Mouse (Mus musculus) ES-E14 (cell line): Measurements from ENCODE around the gene Alcam. TPM values are rescaled to one million over a fixed set of nuclear protein-coding genes. Genes with fewer than 3 reads are reported as not detected.

Experiments
- DNase-seq: peaks from one replicate; pipeline ENCODE4 v3.0.0-alpha.2; 2013; ENCODE audit warnings: low read depth, low spot score
- H3K27ac ChIP-seq: 2 replicates; pipeline ENCODE4 v1.5.1; 2012; ENCODE audit warnings: low read depth, mild to moderate bottlenecking, low read length, moderate library complexity, mixed read lengths; ENCODE audit not compliant: poor library complexity, insufficient read depth, severe bottlenecking
- H3K36me3 ChIP-seq: 2 replicates; pipeline ENCODE4 v1.6.1; 2012; ENCODE audit warnings: mild to moderate bottlenecking, low read length, moderate library complexity, mixed read lengths; ENCODE audit not compliant: control insufficient read depth, poor library complexity, insufficient read depth, severe bottlenecking
- H3K4me1 ChIP-seq, 2 experiments: fragments of 150-350 bp in 1 of 2; sonication (generic) in 1 of 2; 2 replicates each; pipeline ENCODE4 v1.6.1; 2012; ENCODE audit warnings: low read length in 2 of 2, mild to moderate bottlenecking in 1 of 2, mixed read lengths in 1 of 2; ENCODE audit not compliant: control insufficient read depth in 2 of 2, insufficient read depth in 2 of 2, poor library complexity in 1 of 2
- H3K4me3 ChIP-seq, 2 experiments: fragments of 150-350 bp in 1 of 2; sonication (generic) in 1 of 2; 2 replicates each; pipeline ENCODE4 v1.5.1; 2012; ENCODE audit warnings: low read length in 2 of 2, low read depth in 1 of 2, mild to moderate bottlenecking in 1 of 2, mixed read lengths in 1 of 2; ENCODE audit not compliant: insufficient read depth in 1 of 2, poor library complexity in 1 of 2, severe bottlenecking in 1 of 2
- H3K9ac ChIP-seq: 2 replicates; pipeline ENCODE4 v1.6.1; 2012; ENCODE audit warnings: low read depth, mild to moderate bottlenecking, low read length, mixed read lengths; ENCODE audit not compliant: poor library complexity, insufficient read depth, severe bottlenecking
- H3K9me3 ChIP-seq: fragments of 150-350 bp; sonication (generic); 2 replicates; pipeline ENCODE4 v1.6.1; 2012; ENCODE audit warnings: low read depth, mild to moderate bottlenecking, low read length; ENCODE audit not compliant: control insufficient read depth, insufficient read depth
- CHD2 ChIP-seq: IDR thresholded peaks from 2 replicates; pipeline ENCODE4 v1.6.1; 2014; ENCODE audit warnings: mild to moderate bottlenecking, low read depth, low read length, inconsistent platforms
- HCFC1 ChIP-seq: IDR thresholded peaks from 2 replicates; pipeline ENCODE4 v1.6.1; 2012; ENCODE audit warnings: low read length, inconsistent platforms, borderline replicate concordance; ENCODE audit not compliant: insufficient read depth
- MAFK ChIP-seq: IDR thresholded peaks from 2 replicates; pipeline ENCODE4 v1.6.1; 2014; ENCODE audit warnings: mild to moderate bottlenecking, low read depth, low read length, inconsistent platforms; ENCODE audit not compliant: insufficient read depth
- ZC3H11A ChIP-seq: IDR thresholded peaks from 2 replicates; pipeline ENCODE4 v1.6.1; 2012; ENCODE audit warnings: low read depth, mild to moderate bottlenecking, inconsistent platforms, low read length, borderline replicate concordance
- ZNF384 ChIP-seq: IDR thresholded peaks from 2 replicates; pipeline ENCODE4 v1.6.1; 2012; ENCODE audit warnings: low read depth, low read length, inconsistent platforms
- in situ Hi-C, 2 experiments: fragments of 600-800 bp; cut with MboI; formaldehyde crosslinking; loops; one replicate each; pipeline ENCODE4 v1.15.1; 2025; ENCODE audit warnings: low sequenced_read_pairs in 2 of 2, inconsistent platforms in 1 of 2; ENCODE audit not compliant: unreplicated experiment in 2 of 2
- total RNA-seq: library from RNA; depleted of rRNA; stranded (reverse); fragments of 300-350 nt; gene quantifications from 2 replicates; pipeline ENCODE4 v1.2.3, GENCODE M21; 2012

The Alcam gene
- total RNA-seq, 1 experiment, result 8.1 TPM

DNA sequence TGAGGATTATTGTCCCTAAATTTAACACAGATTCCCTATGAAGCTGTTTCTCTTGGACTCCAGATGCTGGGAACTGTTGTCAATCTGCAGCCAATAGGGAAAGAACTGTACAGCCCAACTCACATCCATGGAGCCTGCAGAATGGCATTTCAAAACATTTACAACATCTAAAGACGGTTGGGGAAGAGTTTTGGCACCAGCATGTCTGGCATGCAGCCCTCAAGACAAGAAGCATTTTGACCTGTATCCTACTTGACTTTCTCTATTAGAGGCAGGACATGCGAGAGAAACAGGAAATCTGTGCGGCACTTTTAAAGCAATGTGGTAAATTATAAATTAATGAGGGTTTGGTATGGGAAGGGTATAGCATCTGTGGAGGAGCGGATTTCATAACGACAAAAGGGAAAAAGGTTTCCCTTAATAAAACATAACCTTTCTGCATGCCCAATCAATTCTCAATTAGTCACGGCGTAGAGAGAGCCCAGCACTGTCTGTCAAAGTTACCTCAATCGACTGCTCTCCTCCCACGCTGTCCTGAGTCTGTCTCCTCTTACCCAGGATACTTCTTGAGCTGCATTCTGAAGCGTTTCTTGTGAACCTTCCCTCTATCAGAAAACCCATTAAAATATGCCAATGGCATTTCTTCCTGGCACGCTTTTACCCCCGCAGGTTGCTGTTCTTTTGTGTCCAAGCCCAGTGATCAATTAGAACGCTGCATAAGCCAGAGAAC lies 70.3 kb downstream of the Alcam start:
- in situ Hi-C loops, result no loop called here
- Histone ChIP-seq H3K4me3 (no peak overlapping the region), H3K27ac (no peak overlapping the region), H3K9me3 (no peaks in the 10 kb centered on the region), H3K36me3 (no peaks in the 10 kb centered on the region), H3K9ac (no peak overlapping the region), H3K4me1 (no peaks in the 10 kb centered on the region)
- TF ChIP-seq MAFK (no peak), ZC3H11A (no peak), CHD2 (no peak), ZNF384 (no peak), HCFC1 (no peak)
- DNase-seq, result no peak

DNA sequence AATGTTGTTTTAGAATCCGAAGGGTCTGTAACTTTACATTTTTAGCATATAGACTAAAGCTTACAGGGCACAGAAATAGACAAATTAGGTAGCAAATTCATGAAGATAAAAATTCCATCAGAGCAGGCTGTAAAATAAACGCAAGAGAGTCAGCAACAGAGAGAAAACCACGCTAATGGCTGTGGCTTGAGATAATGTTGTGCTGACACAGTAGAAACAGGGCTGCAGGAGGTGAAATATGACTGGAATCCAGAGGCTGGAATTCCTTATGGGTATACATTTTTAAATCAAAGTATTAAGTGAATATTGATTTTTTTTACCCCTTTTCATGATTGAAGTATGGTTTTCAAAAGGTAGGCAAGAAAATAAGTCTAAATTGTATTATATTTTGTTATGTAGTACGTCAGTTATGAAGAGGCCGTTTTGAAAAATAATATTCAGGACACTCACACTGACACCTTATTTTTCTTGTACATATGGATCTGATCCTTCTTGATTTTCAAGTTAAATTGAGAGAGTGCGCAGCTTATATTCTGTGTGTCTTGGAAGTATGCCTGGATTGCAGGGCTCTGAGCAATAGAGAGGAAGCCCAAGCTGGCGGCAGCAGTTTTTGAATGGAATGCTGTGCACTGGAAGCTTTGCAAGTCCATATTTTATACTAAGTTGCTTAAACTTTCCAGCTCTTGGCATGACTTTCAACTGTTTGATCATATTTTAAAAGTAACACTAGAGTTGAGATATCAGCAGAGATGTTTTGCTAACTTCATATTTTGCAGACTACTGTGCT lies 74.9 kb downstream of the Alcam start:
- Histone ChIP-seq H3K9ac (no peak overlapping the region), H3K4me1 (no peaks in the 10 kb centered on the region), H3K36me3 (no peaks in the 10 kb centered on the region), H3K9me3 (no peaks in the 10 kb centered on the region), H3K4me3 (no peak overlapping the region), H3K27ac (no peak overlapping the region)
- in situ Hi-C loops, result no loop called here
- no peak for DNase-seq
- TF ChIP-seq MAFK (no peak), ZC3H11A (no peak), HCFC1 (no peak), ZNF384 (no peak), CHD2 (no peak)

DNA sequence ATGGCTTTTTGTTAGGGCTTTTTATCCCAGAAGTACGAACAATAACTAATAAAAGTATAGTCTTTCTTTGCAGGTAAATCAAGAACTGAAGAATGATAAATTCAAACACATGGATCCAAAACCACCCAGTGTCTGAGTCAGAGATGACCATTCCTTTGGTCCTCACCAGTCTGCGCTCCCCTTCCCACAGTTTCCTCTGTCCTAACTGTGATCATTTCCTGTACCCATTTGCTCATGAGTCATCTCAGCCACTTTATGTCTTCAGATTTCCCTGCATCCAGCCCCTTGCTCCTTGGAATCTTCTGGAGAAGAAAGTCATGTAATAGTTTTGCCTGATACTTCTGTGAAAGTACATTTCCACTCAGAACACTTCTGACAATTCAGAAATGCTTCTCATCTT lies 77.0 kb downstream of the Alcam start:
- H3K4me1 ChIP-seq, result no peaks in the 10 kb centered on the region
- H3K9ac ChIP-seq, result no peak overlapping the region
- H3K36me3 ChIP-seq, result no peaks in the 10 kb centered on the region
- no peak overlapping the region for H3K4me3 ChIP-seq
- no peak for DNase-seq
- in situ Hi-C loops, result no loop called here
- H3K9me3 ChIP-seq, result no peaks in the 10 kb centered on the region
- TF ChIP-seq ZC3H11A, result no peak
- no peak for TF ChIP-seq ZNF384
- TF ChIP-seq MAFK, result no peak
- no peak for TF ChIP-seq CHD2
- no peak for TF ChIP-seq HCFC1
- H3K27ac ChIP-seq, result no peak overlapping the region

DNA sequence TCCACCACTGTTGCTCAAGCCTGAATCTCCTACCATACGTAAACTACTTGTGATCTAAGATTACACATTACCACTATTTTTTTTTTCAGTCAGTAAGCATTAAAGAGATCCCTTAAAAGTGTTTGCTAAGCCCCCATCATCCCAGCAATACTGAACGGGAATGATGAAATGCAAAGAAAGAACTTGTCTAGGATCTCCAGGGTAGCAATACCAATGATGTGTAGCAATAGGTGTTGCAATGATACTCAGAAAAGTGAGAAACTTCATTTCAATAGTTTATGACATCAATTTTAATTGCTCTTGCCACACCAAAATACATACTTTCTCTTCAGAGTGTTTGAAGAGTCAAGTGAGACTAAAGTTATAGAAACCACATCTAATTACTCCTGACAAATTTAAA lies 81.9 kb downstream of the Alcam start:
- DNase-seq, result no peak
- H3K4me1 ChIP-seq, result no peaks in the 10 kb centered on the region
- no peak overlapping the region for H3K9ac ChIP-seq
- no peak overlapping the region for H3K4me3 ChIP-seq
- H3K9me3 ChIP-seq, result no peaks in the 10 kb centered on the region
- H3K27ac ChIP-seq, result no peak overlapping the region
- in situ Hi-C loops, result no loop called here
- no peaks in the 10 kb centered on the region for H3K36me3 ChIP-seq
- no peak for TF ChIP-seq ZC3H11A
- TF ChIP-seq CHD2, result no peak
- no peak for TF ChIP-seq ZNF384
- TF ChIP-seq MAFK, result no peak
- no peak for TF ChIP-seq HCFC1

DNA sequence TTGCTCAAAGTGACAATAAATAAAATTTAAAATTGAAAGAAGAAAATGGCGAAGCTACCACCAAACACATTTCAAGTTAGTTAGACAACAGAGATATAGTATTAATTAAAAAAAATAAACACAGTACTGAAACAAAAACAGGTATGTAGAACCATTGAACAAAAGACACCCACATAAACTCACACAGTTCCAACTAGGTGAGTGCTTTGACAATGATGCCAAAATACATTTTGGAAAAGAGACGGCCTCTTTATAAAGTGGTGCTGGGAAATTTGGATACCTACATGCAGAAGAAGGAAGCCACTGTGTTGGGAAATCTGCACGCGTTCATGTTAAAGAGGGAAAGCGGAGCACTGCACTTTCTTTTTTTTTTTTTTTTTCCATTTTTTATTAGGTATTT lies 85.4 kb downstream of the Alcam start:
- Histone ChIP-seq H3K9ac (no peak overlapping the region), H3K4me1 (no peaks in the 10 kb centered on the region), H3K9me3 (no peaks in the 10 kb centered on the region), H3K27ac (no peak overlapping the region), H3K36me3 (no peaks in the 10 kb centered on the region), H3K4me3 (no peak overlapping the region)
- in situ Hi-C loops, result no loop called here
- TF ChIP-seq MAFK, result no peak
- TF ChIP-seq ZNF384, result no peak
- TF ChIP-seq ZC3H11A, result no peak
- DNase-seq, result no peak
